Mouse (Mus musculus) Patski (cell line): ENCODE measurements around the gene Guca2a. TPM values are rescaled to one million over a fixed set of nuclear protein-coding genes. Genes with fewer than 3 reads are reported as not detected.
A peak's percentile ranks its signal among the peaks of the same experiment; 100 is the strongest.
"Not testable (repeated sequence)": the region's sequence is repeated elsewhere in the genome, so short reads cannot be mapped to it uniquely, and the experiment has no call there.

Experiments
- ATAC-seq: fragments of 100-300 bp; one replicate; pipeline ENCODE4 v1.8.0; 2021
- CTCF ChIA-PET: fragments of 350-600 bp; sonication (Branson Sonifier 250); formaldehyde crosslinking; loops from one replicate; lab custom pipeline; 2022; ENCODE audit warnings: inconsistent platforms; lab: Charles Lee
- POLR2A ChIA-PET: fragments of 350-600 bp; sonication (Branson Sonifier 250); formaldehyde crosslinking; loops from one replicate; lab custom pipeline; 2022; ENCODE audit warnings: antibody characterized with exemption, inconsistent platforms; lab: Charles Lee
- DNase-seq: peaks from one replicate; pipeline ENCODE4 v3.0.0-alpha.2; 2011; ENCODE audit warnings: low read depth, low spot score
- H3K27me3 ChIP-seq: fragments of 371-371 bp; one replicate; pipeline ENCODE4 v1.5.1; 2021
- CTCF ChIP-seq: fragments of 100-300 bp; IDR thresholded peaks from one replicate; pipeline ENCODE4 v1.5.1; 2021
- in situ Hi-C: fragments of 300-500 bp; cut with MboI; formaldehyde crosslinking; loops from 3 replicates; pipeline ENCODE4 v1.11.1; 2018; ENCODE audit warnings: low pct_unique_long_range_greater_than_20kb, mixed read lengths
- polyA plus RNA-seq: library from polyadenylated mRNA; unstranded; gene quantifications from one replicate; pipeline ENCODE4 v1.2.3, GENCODE M21; 2021

Gene Guca2a
- polyA plus RNA-seq, 1 experiment from 2014 or later, result not detected

DNA sequence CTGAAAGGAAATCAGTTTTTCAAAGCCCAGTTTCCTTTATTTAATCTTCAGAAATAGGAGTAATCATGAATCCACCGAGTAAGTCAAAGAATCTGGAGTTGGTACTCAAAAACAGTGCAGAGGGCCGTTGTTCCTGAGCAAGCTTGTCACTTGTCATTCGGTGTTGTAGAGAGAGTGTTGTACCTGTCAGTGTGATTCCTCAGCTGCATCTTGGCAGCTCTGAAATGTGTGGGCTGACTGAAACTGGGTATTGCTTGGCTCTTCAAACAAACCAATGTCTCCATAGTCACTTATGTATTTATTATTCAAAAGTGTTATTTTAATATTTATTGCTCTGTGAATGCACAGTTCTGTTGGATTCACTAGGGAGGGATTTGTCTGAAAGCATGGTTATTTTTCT lies 10.6 kb upstream of the Guca2a start:
- ATAC-seq, result no peak
- POLR2A ChIA-PET, result no interaction called here
- H3K27me3 ChIP-seq, result no peaks in the 10 kb centered on the region
- no peak for TF ChIP-seq CTCF
- no peak for DNase-seq
- in situ Hi-C loops, result no loop called here
- CTCF ChIA-PET, result no interaction called here

DNA sequence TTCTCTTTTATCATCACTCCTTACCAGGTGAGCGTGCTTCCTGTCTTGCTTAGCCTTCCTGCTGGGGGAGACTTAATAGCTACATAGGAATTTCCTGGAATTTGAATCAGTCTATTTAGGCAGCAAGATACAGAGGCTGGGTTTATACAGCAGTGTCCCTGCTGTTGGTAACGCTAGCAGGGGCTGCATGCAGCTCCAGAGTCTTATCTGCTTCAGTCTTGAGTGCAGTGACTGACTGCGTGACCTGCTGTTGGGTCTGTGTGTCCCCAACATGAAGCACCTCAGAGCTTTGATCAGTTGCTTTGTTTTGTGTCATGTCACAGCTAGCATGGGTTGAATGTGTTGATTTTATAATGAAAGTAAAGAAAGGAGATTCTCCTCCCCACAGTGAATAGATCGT lies 10.2 kb upstream of the Guca2a start:
- H3K27me3 ChIP-seq, result no peaks in the 10 kb centered on the region
- POLR2A ChIA-PET, result no interaction called here
- DNase-seq (no peak), ATAC-seq (no peak)
- CTCF ChIA-PET, result no interaction called here
- no peak for TF ChIP-seq CTCF
- in situ Hi-C loops, result no loop called here

DNA sequence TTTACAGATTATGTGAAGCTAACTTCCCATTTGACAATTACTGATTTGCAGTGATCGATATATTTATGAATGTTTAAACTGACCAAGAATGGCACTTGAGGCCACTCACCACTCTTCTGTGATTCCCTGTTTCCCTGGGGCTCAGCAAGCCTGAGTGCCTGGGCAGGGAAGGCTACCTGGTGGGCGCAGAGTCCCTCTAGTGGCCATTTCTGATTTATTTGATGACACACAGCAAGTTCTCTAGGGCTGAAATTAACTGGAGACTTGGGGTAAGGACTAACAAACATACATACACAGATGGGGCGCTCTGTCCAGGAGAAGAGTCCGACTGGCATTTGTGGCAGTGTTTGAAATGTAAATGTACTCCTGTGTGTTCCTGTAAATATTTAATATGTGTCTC lies 9.1 kb upstream of the Guca2a start:
- in situ Hi-C loops, POLR2A ChIA-PET, ATAC-seq, DNase-seq, H3K27me3 ChIP-seq, CTCF ChIA-PET: not testable (repeated sequence)

DNA sequence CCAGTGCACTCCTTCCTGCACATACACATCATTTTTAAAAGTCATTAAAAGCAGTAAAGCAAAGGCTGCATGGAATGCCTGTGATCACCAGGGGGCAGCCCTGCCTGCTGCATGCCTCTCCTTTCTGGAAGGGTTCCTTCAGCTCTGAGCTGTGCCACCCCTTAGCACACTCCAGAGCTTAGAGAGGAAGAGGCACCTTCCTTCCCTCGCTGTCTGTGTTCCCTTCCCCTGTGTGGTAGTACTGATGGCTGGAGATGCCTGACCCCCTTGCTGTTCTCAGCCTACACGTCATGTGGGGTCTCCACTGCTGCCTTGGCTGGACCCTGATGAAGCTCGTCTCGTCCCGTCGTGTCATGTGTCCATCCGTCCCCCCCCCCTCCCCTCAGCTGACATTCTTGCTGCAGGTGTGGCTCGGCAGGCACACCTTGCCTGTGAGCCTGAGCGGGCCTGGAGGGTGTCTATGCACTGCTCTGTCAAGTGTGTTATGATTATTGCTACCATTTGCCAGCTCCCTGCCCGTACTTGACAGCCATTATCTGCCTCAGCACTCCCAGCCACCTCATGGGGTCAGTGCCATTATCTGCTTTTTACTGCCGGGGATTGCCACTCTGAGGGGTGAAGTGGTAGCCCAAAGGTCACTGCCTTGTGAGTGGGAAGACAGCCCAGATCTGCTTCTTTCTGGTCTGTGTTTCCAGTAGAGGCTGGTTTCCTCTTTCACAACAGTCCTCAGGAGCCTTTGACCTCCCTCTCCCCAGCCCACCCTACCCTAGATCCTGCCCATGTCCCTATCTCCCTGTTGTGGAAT lies 6.2 kb upstream of the Guca2a start:
- in situ Hi-C loops, result loop anchor here (10.0 kb wide), 1 partner anchor 197 kb away; no protein-coding TSS in a partner anchor
- TF ChIP-seq CTCF, result peak; percentile 69
- ChIA-PET POLR2A (no interaction called here), CTCF (interaction anchor here (0.6 to 1.4 kb wide), 3 partner anchors 28 to 201 kb away, joined by 3 read pairs; no protein-coding TSS in a partner anchor)
- DNase-seq (no peak), ATAC-seq (no peak)
- no peaks in the 10 kb centered on the region for H3K27me3 ChIP-seq

GRCm38 (mm10) chr4:119632721-119633120 lies 4.8 kb upstream of the Guca2a start:
- no peak for TF ChIP-seq CTCF
- ChIA-PET POLR2A (no interaction called here), CTCF (interaction anchor here (1.3 kb wide), 1 partner anchor 177 kb away, joined by 4 read pairs; no protein-coding TSS in a partner anchor)
- no peak for DNase-seq
- no peaks in the 10 kb centered on the region for H3K27me3 ChIP-seq
- no peak for ATAC-seq
- in situ Hi-C loops, result loop anchor here (10.0 kb wide), 1 partner anchor 198 kb away; no protein-coding TSS in a partner anchor

GRCm38 (mm10) chr4:119633342-119633741 lies 4.2 kb upstream of the Guca2a start:
- in situ Hi-C loops, result loop anchor here (10.0 kb wide), 1 partner anchor 199 kb away; no protein-coding TSS in a partner anchor
- ChIA-PET POLR2A (no interaction called here), CTCF (interaction anchor here (1.3 kb wide), 1 partner anchor 176 kb away, joined by 4 read pairs; no protein-coding TSS in a partner anchor)
- ATAC-seq (no peak), DNase-seq (no peak)
- TF ChIP-seq CTCF, result no peak
- no peaks in the 10 kb centered on the region for H3K27me3 ChIP-seq

DNA sequence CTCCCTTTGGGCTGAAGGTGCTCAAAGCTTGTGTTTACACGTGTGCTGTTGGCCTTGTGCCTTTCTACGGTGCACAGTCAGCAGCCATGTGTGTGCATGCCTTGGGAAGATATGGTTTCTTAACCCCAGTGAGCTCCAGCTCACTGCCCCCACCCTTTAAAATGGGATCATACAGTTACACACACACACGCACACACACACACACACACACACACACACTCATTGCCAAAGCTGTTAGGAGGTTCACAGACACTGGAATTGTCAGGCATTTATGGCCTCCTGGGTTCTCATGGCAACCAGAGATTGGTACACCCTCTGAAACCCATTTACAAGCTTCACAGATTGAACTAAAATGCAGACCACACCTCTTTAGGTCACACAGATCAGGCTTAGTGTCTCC lies 3.6 kb upstream of the Guca2a start:
- in situ Hi-C loops, result loop anchor here (10.0 kb wide), 1 partner anchor 199 kb away; no protein-coding TSS in a partner anchor
- ChIA-PET CTCF (interaction anchor here (1.1 to 1.3 kb wide), 2 partner anchors 175 to 395 kb away, joined by 3 to 4 read pairs; no protein-coding TSS in a partner anchor), POLR2A (no interaction called here)
- TF ChIP-seq CTCF, result no peak
- ATAC-seq, result no peak
- no peaks in the 10 kb centered on the region for H3K27me3 ChIP-seq
- DNase-seq, result no peak

DNA sequence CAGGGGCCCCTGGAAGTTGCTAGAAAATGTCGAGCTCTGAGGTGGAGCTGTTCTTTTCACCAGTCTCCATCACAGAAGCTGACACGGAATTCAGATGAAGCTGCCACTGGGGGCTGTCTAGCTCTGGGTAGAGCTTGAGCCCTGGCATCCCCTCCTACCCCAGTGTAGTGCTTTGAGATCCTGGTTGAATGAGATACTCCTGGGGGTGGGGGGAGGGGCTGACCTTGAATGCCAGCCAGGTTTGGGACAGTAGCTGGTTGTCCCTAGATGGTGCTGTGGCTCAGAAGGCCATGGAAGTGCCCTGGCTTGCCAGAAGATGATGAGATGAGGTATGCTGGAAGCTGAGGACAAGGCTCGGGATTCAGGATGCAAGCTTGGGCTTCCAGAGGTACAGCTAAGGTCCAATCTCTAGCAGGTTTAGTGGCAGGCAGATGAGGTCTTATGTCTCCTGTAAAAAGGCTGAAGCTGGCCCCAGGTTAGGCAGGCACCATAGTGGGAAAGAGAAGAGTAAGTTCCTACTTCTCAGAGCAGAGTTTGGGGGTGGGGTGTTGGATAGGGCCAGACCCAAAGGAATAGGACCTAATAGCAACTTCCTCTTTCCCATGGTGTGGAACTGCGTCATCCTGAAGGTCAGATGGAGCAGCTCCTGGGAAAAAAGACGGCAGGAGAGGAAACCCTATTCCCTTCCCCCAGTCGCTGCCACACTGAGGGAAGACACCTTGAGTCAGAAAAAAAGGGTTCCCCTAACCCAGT lies 2.4 kb upstream of the Guca2a start:
- TF ChIP-seq CTCF, result no peak
- no peaks in the 10 kb centered on the region for H3K27me3 ChIP-seq
- ATAC-seq (no peak), DNase-seq (no peak)
- ChIA-PET CTCF (interaction anchor here (1.1 kb wide), 1 partner anchor 396 kb away, joined by 3 read pairs; no protein-coding TSS in a partner anchor), POLR2A (no interaction called here)
- in situ Hi-C loops, result loop anchor here (10.0 kb wide), 1 partner anchor 200 kb away; no protein-coding TSS in a partner anchor

GRCm38 (mm10) chr4:119635686-119636085 lies 1.8 kb upstream of the Guca2a start:
- DNase-seq (no peak), ATAC-seq (no peak)
- POLR2A ChIA-PET, result no interaction called here
- no peak for TF ChIP-seq CTCF
- no peaks in the 10 kb centered on the region for H3K27me3 ChIP-seq
- in situ Hi-C loops, result loop anchor here (10.0 kb wide), 1 partner anchor 201 kb away; no protein-coding TSS in a partner anchor
- CTCF ChIA-PET, result no interaction called here

DNA sequence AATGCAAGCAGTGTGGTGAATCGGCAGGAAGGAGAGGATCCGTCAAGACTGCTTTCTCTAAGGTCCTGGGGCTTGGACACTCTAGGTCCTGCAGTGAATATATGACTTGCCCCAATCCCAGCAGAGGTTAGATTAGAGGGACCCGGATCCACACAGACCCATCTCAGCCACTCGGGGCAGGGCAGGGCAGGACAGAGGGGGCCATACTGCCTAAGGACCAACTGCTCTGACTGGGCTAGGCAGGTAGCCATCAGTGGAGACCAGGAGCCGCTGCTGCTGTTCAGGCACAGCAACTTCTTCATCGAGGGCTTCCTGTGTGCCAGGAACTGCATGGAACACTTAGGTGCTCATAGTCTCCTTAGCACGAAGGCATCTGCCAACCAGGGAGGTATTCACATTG lies 773 bp upstream of the Guca2a start:
- ChIA-PET POLR2A (no interaction called here), CTCF (no interaction called here)
- DNase-seq (no peak), ATAC-seq (no peak)
- no peaks in the 10 kb centered on the region for H3K27me3 ChIP-seq
- TF ChIP-seq CTCF, result no peak
- in situ Hi-C loops, result loop anchor here (10.0 kb wide), 1 partner anchor 202 kb away; no protein-coding TSS in a partner anchor
